Mouse (Mus musculus): ENCODE results near the gene Arhgap9.
A peak's percentile ranks its signal among the peaks of the same experiment; 100 is the strongest.

Gene Arhgap9

GRCm38 (mm10) chr10:127324495-127324894 lies 2.7 kb downstream of the Arhgap9 start:
- peak; percentile 90 for DNase-seq

- DNase-seq: peak; percentile 70
Measured at GRCm38 (mm10) chr10:127325454-127326016, 3.8 kb downstream of the Arhgap9 start.

GRCm38 (mm10) chr10:127326017-127326801 lies 4.4 kb downstream of the Arhgap9 start:
- peak; percentile 74 for DNase-seq

- DNase-seq: no peak
Measured at GRCm38 (mm10) chr10:127326828-127327227, 5.1 kb downstream of the Arhgap9 start.

- no peak for DNase-seq
Measured at GRCm38 (mm10) chr10:127327461-127328145, 5.8 kb downstream of the Arhgap9 start.

GRCm38 (mm10) chr10:127330212-127330611 lies 8.4 kb downstream of the Arhgap9 start:
- DNase-seq: no peak

DNA sequence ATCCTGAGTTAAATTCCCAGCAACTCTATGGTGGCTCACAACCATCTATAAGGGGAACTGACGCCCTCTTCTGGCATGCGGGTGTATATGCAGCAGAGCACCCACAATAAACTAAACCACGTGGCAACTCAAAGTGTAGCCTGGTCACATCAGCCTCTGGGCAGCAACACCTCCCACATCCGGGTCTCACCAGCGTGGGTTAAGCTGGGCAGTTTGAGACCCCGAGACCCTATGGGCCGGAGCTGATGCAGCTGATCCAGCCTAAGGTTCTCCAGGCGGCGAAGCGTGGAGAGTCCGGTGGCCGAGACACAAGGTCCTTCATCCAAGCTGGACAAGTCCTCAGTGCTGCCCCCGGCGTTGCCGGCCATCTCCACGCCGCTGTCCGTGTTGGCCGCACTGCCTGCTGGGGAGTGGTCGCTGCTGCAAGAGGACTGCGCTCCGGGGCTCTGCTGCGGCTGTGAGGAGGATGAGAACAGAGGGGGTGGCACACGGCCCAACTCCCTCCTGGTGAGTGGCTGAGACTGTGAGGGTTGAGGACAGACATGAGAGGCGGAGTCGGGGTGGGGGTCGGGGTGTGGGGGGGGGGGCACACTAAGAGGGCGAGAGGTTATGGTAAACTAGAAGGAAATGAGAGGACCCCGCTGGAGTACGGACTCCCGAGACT lies 10.6 kb downstream of the Arhgap9 start:
- no peak for DNase-seq

DNA sequence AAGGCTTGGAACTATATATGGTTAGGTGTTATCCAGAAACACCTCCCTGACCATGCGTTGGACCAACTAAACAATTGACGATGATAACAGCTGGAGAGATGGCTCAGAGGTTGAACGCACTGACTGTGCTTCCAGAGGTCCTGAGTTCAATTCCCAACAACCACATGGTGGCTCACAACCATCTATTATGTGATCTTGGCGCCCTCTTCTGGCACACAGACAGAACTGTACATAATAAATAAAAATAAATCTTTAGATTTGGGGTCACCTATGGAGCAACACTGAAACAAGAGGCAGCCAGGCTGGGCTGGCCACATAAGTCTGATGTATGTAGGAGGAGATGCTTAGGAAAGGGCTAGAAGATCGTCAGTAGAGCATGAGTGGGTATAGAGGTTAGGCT lies 11.4 kb downstream of the Arhgap9 start:
- DNase-seq: peak; percentile 61

DNA sequence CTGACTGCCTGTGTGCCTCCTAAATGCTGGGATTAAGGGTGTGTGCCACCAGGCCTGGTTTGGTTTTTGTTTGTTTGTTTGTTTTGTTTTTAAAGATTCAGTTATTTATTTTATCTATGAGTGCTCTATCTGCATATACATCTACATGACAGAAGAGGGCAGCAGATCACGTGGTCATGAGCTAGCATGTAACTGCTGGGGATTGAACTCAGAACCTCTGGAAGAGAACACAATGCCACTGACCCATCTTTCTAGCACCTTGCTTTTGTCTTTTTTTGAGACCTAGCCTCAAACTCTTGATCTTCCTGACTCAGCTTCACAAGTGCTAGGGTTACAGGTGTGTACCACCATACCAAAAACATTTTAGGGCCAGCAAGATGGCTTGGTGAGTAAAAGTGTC lies 13.5 kb downstream of the Arhgap9 start:
- DNase-seq: no peak

DNA sequence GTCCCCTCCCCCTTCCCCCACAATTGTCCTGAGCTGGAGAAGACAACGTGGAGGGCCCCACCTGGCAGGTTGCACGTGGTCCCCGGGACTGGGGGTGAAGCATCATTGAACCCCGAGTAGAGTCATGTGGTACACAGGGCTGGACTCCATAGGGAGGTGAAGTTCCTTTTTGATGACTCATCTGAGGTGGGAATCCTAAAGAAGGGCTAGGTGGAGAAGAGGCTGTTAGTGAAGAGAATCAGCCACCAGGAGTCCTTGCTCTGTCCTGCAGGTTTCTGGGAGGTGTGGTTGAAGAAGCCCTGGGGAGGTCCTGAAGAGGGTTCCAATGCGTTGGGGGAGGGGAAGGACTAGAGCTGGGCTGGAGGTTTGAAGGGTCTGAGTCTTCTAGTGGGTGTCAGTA lies 15.2 kb downstream of the Arhgap9 start:
- no peak for DNase-seq

DNA sequence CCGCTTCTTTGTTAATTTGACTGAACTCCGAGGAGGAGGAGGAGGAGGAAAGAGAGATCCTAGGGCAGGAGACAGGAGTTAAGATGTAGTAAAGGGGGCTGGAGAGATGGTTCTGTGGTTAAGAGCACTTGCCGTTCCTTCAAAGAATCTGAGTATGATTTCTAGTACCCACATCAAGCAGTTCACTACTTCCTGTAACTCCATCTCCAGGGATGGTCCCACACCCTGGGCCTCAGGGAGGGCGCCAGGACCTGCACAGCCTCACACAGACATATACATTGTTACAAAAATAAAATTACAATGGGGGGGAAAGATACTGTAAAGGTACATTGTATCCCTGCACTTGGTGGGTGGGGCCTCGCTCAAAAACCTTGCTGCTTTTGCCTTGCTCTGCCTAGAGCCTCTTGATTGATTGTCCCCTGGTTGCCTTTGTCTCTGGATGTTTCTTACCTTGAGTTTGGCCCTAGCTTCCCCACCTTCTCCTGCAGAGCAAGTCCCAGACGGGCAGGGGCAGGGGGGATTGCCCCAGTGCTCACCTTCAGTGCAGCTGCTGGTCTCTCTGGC lies 15.9 kb downstream of the Arhgap9 start:
- DNase-seq: no peak

GRCm38 (mm10) chr10:127338930-127339682 lies 17.3 kb downstream of the Arhgap9 start:
- DNase-seq: peak; percentile 88

- no peak for DNase-seq
Measured at GRCm38 (mm10) chr10:127339683-127340576, 18.2 kb downstream of the Arhgap9 start.

DNA sequence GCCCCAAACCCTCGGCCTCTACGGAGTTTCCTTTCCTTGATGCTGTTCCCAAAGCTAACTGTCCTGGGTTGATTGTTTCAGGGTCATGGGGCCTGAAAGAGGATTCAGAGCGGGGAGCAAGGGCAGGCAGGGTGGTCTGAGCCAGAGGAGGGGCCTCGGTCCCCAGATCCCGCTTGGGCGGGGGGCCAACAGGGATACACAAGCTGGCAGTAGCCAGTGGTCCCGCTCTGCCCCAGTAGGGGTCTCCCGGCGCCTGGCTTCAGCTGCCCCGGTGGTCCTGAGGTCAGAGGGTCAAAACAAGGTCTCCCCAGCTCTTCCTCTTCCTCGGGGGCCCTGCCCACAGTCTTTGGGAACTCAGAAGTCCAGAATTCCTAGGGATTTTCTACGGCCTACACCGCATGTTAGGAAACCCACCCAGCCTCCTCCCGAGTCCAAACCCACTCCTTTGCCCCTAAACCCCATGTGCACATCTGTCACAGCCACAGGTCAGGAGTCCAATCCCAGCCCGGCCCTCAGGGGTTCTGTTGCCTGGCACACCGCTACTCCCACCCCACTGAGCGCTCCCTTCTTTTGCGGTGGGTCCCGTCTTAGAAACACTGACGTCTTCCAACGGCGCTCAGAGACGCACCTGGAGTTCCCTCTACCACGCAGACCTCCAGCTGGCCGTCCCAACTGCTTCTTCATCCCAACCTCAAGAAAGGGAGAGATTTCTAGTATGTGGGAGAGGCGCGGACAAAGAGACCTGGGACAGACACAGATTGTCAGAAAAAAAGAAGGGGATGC lies 19.0 kb downstream of the Arhgap9 start:
- DNase-seq: no peak

- no peak for DNase-seq
Measured at GRCm38 (mm10) chr10:127341360-127341690, 19.6 kb downstream of the Arhgap9 start.

DNA sequence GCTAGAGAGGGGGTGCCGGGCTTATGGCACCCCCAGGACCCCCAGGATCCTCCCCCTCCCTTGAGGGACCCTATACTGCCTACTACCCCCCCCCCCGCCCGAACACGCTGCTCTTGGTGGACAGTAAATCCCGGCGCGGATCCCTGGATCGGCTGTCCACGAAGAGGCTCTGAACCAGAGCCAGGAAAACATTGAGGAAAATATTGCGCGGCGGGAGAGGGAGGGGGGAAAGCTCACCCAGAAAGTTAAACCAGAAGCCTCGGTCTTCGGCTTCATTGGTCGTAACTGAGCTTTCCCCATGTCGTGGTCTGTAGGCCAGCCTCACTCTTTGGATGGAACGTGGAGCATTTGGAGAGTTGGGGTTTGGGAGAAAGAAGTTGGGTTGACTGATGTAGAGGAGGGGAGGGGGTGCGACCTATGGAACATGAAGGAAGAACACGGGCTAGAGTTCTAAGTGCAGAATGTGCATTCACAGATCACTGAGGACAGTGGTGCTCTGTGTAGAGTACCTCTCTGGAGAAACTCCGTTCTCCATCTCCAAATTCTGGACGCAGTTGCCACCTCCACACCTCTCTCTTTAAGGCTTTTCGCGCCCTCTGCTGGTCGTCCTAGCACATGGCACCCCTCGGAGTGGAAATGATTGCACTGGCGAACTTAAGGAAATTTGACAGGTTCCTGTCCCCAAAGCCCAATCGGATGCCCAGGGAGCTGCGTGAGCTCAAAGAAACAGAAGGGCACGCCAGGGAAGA lies 20.3 kb downstream of the Arhgap9 start, which contains the start of gene Gli1:
Gli1 (minus strand) TSS at position 84 of the 749 bp plus-strand sequence.
- DNase-seq: peak; percentile 92

DNA sequence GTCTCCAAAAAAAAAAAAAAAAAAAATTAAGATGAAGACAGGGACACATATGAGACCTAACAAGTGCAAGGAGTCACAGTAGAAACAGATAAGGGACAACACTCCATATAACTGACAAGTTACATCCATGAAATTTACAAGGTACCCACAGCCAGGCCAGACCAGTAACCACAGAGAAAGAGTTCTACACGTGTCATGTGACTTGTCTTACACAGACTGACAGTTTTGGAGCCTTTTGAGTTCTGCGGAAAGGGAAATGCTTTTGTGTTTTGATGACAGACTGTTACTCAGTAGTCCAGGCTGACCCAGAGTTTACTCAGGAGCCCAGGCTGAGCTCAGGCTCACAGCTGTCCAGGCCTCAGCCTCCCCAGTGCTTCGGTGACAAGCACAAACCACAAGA lies 21.3 kb downstream of the Arhgap9 start:
- DNase-seq: no peak

DNA sequence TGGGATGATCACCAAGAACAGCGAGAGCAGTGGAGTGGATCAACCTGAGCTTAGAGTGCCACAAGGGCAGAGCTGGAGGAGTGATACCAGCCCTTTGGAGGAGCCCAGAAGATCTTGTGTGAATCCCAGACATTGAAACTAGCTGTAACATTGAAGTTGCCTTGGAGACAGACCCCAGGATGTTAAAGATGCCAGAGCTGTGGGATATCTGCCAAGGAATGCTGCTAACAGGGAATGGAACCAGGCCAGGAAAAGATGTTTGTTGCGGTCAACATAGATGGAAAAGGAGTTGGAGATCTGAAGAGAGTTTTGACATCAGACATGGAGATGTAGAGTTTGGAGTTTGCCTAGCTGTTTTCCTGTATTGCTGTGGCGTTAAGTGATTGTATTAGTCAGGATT lies 24.4 kb downstream of the Arhgap9 start:
- DNase-seq: no peak

DNA sequence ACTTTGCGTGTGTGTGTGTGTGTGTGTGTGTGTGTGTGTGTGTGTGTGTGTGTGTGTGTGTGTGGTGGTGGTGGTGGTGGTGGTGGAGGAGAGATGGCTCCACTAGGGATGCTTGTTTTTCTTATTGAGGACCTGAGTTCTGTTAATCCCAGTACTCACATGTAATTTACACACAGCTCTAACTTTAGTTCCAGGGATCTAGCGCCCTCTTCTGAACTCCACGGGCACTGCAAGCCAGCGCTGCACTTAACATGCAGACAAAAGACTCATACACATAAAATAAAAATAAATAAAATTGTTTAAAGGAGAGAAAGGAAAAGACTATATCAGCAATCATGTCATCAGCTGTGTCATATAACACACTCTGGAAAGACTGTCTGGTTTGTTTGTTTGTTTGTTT lies 27.2 kb downstream of the Arhgap9 start:
- peak; percentile 70 for DNase-seq

DNA sequence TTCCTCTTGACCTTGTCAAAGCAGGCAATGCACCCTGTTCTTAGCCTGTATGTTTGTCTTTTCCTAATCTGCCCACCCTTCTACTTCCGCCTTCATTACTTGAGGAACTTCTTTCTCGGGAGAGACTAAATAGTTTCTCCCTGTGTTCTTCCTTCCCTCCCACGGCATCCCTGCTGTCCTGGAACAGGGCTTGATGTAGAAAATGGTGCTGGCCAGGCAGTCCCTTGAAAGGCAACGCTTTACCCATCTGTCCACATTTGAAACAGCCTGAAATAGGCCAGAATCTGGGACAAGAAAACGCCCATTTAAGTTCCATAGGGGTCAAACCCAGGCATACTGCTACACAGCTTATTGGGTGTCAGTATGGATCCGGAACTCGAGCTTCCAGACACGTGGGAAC lies 28.0 kb downstream of the Arhgap9 start:
- DNase-seq: no peak
